ENCODE assay signal across 17 mouse cellular contexts in genomic region chr1:165489197-165489596, GRCm38 (mm10). TPM values are rescaled to one million over a fixed set of nuclear protein-coding genes. Genes with fewer than 3 reads are reported as not detected.
"Had no signal": no experiment of that assay in that cellular context is flagged by ENCODE, and none has a peak within 500 bp of the region (broad histone marks: within the 10 kb centered on the region; RNA-seq: fewer than 3 reads in every experiment).

No protein-coding gene starts in this region.

- H3K27me3 ChIP-seq: liver, embryonic 12.5 days; midbrain, embryonic 13.5 days; midbrain, embryonic 15.5 days; neural tube, embryonic 13.5 days; neural tube, embryonic 15.5 days had no signal

- H3K4me1 ChIP-seq: liver, embryonic 12.5 days; midbrain, embryonic 13.5 days; midbrain, embryonic 15.5 days; neural tube, embryonic 13.5 days; neural tube, embryonic 15.5 days had no signal

- H3K27ac ChIP-seq: liver, embryonic 12.5 days; liver, embryonic 14.5 days; midbrain, embryonic 13.5 days; midbrain, embryonic 15.5 days; neural tube, embryonic 13.5 days; neural tube, embryonic 15.5 days had no signal

- H3K4me3 ChIP-seq: liver, embryonic 12.5 days; midbrain, embryonic 13.5 days; midbrain, embryonic 15.5 days; myocyte; neural tube, embryonic 13.5 days; neural tube, embryonic 15.5 days had no signal

- H3K4me2 ChIP-seq: liver, embryonic 12.5 days; lung, embryonic 14.5 days; midbrain, embryonic 11.5 days; midbrain, embryonic 13.5 days; midbrain, embryonic 15.5 days; neural tube, embryonic 13.5 days; neural tube, embryonic 15.5 days had no signal

- H3K36me3 ChIP-seq: liver, embryonic 12.5 days; midbrain, embryonic 13.5 days; midbrain, embryonic 15.5 days; neural tube, embryonic 13.5 days had no signal

- DNase-seq: lung, adult 18-20 months; lung, embryonic 14.5 days; lung, postnatal 10 days; lung, postnatal 4 days; right cerebral cortex, postnatal 14 days; thymus, adult 18-20 months; thymus, postnatal 25 days; thymus, postnatal 4 days had no signal

- H3K9ac ChIP-seq: liver, embryonic 12.5 days; liver, embryonic 14.5 days; lung, embryonic 14.5 days; midbrain, embryonic 13.5 days; midbrain, embryonic 15.5 days; neural tube, embryonic 13.5 days; neural tube, embryonic 15.5 days had no signal

- H3K9me3 ChIP-seq: liver, embryonic 12.5 days; midbrain, embryonic 13.5 days; midbrain, embryonic 15.5 days; neural tube, embryonic 13.5 days; neural tube, embryonic 15.5 days had no signal

- ATAC-seq: liver, embryonic 12.5 days; midbrain, embryonic 13.5 days; midbrain, embryonic 15.5 days had no signal

RNA-seq across cellular contexts. Expression of gene Adcy10, which starts 4.2 kb away (rescaled TPM):
- polyA plus RNA-seq: liver, embryonic 12.5 days; lung, embryonic 14.5 days; lung, embryonic 16.5 days; myocyte had no signal
